Mouse (Mus musculus) midbrain, embryonic 10.5 days (tissue): ENCODE measurements around the gene Naip2. TPM values are rescaled to one million over a fixed set of nuclear protein-coding genes. Genes with fewer than 3 reads are reported as not detected.

Experiments used
- DNase-seq: peaks from one replicate; pipeline ENCODE4 v3.0.0-alpha.2; 2017; ENCODE audit warnings: low spot score
- H3K27ac ChIP-seq: fragments of 300-500 bp; sonication (generic); replicated peaks from 2 replicates; pipeline ENCODE4 v1.5.1; 2016; ENCODE audit warnings: mild to moderate bottlenecking
- H3K27me3 ChIP-seq: fragments of 300-500 bp; sonication (generic); 2 replicates; pipeline ENCODE4 v1.6.1; 2016; ENCODE audit warnings: low read depth, mild to moderate bottlenecking; ENCODE audit not compliant: poor library complexity, severe bottlenecking
- H3K36me3 ChIP-seq: fragments of 300-500 bp; sonication (generic); 2 replicates; pipeline ENCODE4 v1.6.1; 2016; ENCODE audit warnings: mild to moderate bottlenecking, moderate library complexity
- H3K4me1 ChIP-seq: fragments of 300-500 bp; sonication (generic); 2 replicates; pipeline ENCODE4 v1.6.1; 2016
- H3K4me3 ChIP-seq: fragments of 300-500 bp; sonication (generic); 2 replicates; pipeline ENCODE4 v1.5.1; 2016; ENCODE audit warnings: mild to moderate bottlenecking, moderate library complexity
- H3K9me3 ChIP-seq: fragments of 300-500 bp; sonication (generic); replicated peaks from 2 replicates; pipeline ENCODE4 v1.6.1; 2016; ENCODE audit warnings: mild to moderate bottlenecking
- WGBS: fragments of 180-500 bp; shearing (Covaris S2); methylation state at CpG from one replicate; pipeline ENCODE4 v1.1.7; 2016; 5-methylcytosine and 5-hydroxymethylcytosine counted together
- polyA plus RNA-seq: library from polyadenylated mRNA; unstranded; fragments of >200 nt; fragmentation: Nextera tagmentation; extraction: Ambion mirVana; gene quantifications from 2 replicates; pipeline ENCODE4 v1.2.1, GENCODE M21; 2016

Gene Naip2
- polyA plus RNA-seq, 1 experiment from 2014 or later, result 0.16 TPM

- Histone ChIP-seq H3K27ac (no peak overlapping the region), H3K36me3 (peaks cover 53% of the 10 kb centered on the region), H3K9me3 (no peaks in the 10 kb centered on the region), H3K27me3 (no peaks in the 10 kb centered on the region), H3K4me3 (no peak overlapping the region), H3K4me1 (peaks cover 17% of the 10 kb centered on the region)
- no peak for DNase-seq
- 95% methylated on average over 6 of the region's 6 CpGs for WGBS
Observed at GRCm38 (mm10) chr13:100098808-100099207, 103.1 kb downstream of the Naip2 start.

Other genes starting within 250 kb of the Naip2 start
- 35.3 and 36.7 TPM in 2 replicates for gene Mccc2, start 186.5 kb downstream of the Naip2 start, polyA plus RNA-seq
- 26.4 and 27.6 TPM in 2 replicates for gene Bdp1, start 98.0 kb downstream of the Naip2 start, polyA plus RNA-seq
- 145 and 172 TPM in 2 replicates for gene Serf1, start 94.1 kb downstream of the Naip2 start, polyA plus RNA-seq
- 85.9 and 86.4 TPM in 2 replicates for gene Smn1, start 77.2 kb downstream of the Naip2 start, polyA plus RNA-seq
- gene Naip5, start 44.2 kb upstream of the Naip2 start, polyA plus RNA-seq, result 0.07 TPM in 2 replicates
- 0.02 TPM in 1 of 2 replicates, not detected in the other for gene Naip6, start 115.6 kb upstream of the Naip2 start, polyA plus RNA-seq